Mouse (Mus musculus): ENCODE data around the gene Smco3. TPM values are rescaled to one million over a fixed set of nuclear protein-coding genes. Genes with fewer than 3 reads are reported as not detected.
A peak's percentile ranks its signal among the peaks of the same experiment; 100 is the strongest.

Smco3 gene
- polyA plus RNA-seq, 1 experiment from 2014 or later, result not detected

DNA sequence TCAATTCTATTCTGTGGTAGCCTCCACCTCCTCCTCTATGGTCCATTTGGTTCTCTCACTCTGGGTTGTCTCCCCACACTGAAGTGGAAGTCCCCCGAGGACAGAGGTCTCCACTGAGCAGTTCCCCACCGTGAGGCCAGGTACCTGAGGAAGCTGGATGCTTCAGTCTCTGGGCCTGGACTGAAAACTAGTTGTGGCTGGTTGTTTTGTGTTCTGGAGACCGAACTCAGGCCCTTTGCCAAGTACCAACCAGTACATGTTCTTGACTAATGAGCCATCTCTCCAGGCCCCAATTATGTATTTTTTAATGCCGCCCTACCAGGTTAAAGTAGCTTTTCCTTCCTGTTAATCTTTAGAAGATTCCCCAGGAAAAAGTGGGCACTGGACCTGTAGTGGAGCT, 17.1 kb upstream of the Smco3 start:
- Histone ChIP-seq H3K4me1 (replicated peaks; ENCODE audit: control insufficient read depth, insufficient read depth, low read length) (no peaks in the 10 kb centered on the region), H3K36me3 (ENCODE audit: control insufficient read depth, insufficient read depth, low read length) (no peaks in the 10 kb centered on the region), H3K4me2 (replicated peaks; ENCODE audit: low read depth, low read length) (no peak overlapping the region), H3K27me3 (ENCODE audit: control insufficient read depth, insufficient read depth, low read length) (no peaks in the 10 kb centered on the region), H3K27ac (ENCODE audit: low read depth, low read length) (no peak overlapping the region), H3K9me3 (ENCODE audit: control insufficient read depth, low read length) (no peaks in the 10 kb centered on the region), H3K9ac (ENCODE audit: low read depth, low read length) (no peak overlapping the region), H3K4me3 (ENCODE audit: low read depth, low read length) (no peak overlapping the region)
- DNase-seq (ENCODE audit: low spot score) (no peak), ATAC-seq (ENCODE audit: low FRiP score) (no peak)
- WGBS, result 89% methylated on average over 4 of the region's 4 CpGs

DNA sequence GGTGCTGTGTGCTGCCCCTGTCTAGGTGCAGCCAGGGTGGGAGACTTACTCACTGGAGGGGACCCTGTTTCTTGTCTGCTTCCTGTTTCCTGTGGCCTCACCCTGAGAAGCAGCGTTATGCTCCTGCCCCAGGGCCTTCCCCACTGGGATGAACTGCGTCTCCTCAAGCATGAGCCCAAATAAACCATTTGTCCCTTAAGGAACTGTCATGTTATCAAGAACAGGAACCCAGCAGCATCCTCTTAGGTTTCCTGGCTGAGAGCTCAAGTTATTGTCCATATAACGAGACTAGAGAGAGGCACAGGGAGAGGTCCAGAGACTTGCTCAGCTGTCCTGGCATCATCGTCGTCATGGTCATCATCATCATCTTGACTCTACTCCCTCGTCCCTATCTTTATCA, 15.0 kb upstream of the Smco3 start:
- H3K9ac ChIP-seq (ENCODE audit: low read depth, low read length), result no peak overlapping the region
- H3K27me3 ChIP-seq (ENCODE audit: control insufficient read depth, insufficient read depth, low read length), result no peaks in the 10 kb centered on the region
- no peaks in the 10 kb centered on the region for H3K9me3 ChIP-seq (ENCODE audit: control insufficient read depth, low read length)
- H3K36me3 ChIP-seq (ENCODE audit: control insufficient read depth, insufficient read depth, low read length), result no peaks in the 10 kb centered on the region
- 83% methylated on average over 6 of the region's 6 CpGs for WGBS
- ATAC-seq (ENCODE audit: low FRiP score) (no peak), DNase-seq (ENCODE audit: low spot score) (no peak)
- no peak overlapping the region for H3K27ac ChIP-seq (ENCODE audit: low read depth, low read length)
- H3K4me1 ChIP-seq (replicated peaks; ENCODE audit: control insufficient read depth, insufficient read depth, low read length), result no peaks in the 10 kb centered on the region
- no peak overlapping the region for H3K4me2 ChIP-seq (replicated peaks; ENCODE audit: low read depth, low read length)
- no peak overlapping the region for H3K4me3 ChIP-seq (ENCODE audit: low read depth, low read length)

DNA sequence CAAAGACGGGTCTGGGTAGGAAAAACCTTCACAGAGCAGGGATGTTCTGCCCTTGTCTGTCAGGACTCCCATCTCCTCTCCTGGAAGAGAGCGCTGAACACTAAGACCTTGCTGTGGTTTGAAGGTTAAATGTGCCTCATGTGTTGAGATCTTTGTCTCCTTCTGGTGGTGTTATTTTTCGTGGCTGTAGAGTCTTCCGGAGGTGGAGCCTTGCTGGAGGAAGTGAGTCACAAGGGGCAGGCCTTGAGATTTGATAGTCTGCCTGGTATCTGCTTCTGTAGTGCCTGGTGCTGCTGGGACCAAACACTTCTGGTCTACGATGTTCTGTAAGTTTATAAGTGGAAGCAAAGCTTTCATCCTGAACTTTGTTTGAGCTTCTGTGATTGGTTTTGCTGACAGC, 13.7 kb upstream of the Smco3 start:
- Histone ChIP-seq H3K27ac (ENCODE audit: low read depth, low read length) (no peak overlapping the region), H3K36me3 (ENCODE audit: control insufficient read depth, insufficient read depth, low read length) (no peaks in the 10 kb centered on the region), H3K27me3 (ENCODE audit: control insufficient read depth, insufficient read depth, low read length) (no peaks in the 10 kb centered on the region), H3K4me2 (replicated peaks; ENCODE audit: low read depth, low read length) (no peak overlapping the region), H3K9me3 (ENCODE audit: control insufficient read depth, low read length) (no peaks in the 10 kb centered on the region), H3K4me3 (ENCODE audit: low read depth, low read length) (no peak overlapping the region), H3K9ac (ENCODE audit: low read depth, low read length) (no peak overlapping the region), H3K4me1 (replicated peaks; ENCODE audit: control insufficient read depth, insufficient read depth, low read length) (no peaks in the 10 kb centered on the region)
- 87% methylated on average over 5 of the region's 5 CpGs for whole genome bisulfite sequencing
- DNase-seq (ENCODE audit: low spot score) (no peak), ATAC-seq (ENCODE audit: low FRiP score) (no peak)

DNA sequence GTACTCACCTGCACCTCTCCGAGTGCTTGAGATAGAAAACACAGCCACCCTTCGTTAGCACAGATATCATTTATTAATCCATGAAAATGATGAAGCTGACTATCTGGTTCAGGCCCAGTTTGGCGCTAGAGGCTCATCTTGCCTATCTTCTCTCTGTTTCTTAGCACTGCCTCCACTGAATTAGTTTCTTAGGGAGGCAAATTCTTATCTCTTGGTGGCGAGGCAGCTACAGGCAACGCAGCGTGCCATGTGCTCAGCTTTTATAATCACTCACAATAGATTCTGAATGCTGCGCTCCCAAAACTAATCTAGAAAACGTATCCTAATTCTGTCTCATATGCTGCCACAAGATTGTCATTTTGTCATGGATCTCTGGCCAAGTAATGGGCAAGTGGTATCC, 13.1 kb upstream of the Smco3 start:
- Histone ChIP-seq H3K27ac (ENCODE audit: low read depth, low read length) (no peak overlapping the region), H3K9ac (ENCODE audit: low read depth, low read length) (no peak overlapping the region), H3K27me3 (ENCODE audit: control insufficient read depth, insufficient read depth, low read length) (no peaks in the 10 kb centered on the region), H3K4me3 (ENCODE audit: low read depth, low read length) (no peak overlapping the region), H3K36me3 (ENCODE audit: control insufficient read depth, insufficient read depth, low read length) (no peaks in the 10 kb centered on the region), H3K9me3 (ENCODE audit: control insufficient read depth, low read length) (no peaks in the 10 kb centered on the region), H3K4me1 (replicated peaks; ENCODE audit: control insufficient read depth, insufficient read depth, low read length) (no peaks in the 10 kb centered on the region), H3K4me2 (replicated peaks; ENCODE audit: low read depth, low read length) (no peak overlapping the region)
- no peak for DNase-seq (ENCODE audit: low spot score)
- WGBS, result 88% methylated on average over 8 of the region's 8 CpGs
- no peak for ATAC-seq (ENCODE audit: low FRiP score)

DNA sequence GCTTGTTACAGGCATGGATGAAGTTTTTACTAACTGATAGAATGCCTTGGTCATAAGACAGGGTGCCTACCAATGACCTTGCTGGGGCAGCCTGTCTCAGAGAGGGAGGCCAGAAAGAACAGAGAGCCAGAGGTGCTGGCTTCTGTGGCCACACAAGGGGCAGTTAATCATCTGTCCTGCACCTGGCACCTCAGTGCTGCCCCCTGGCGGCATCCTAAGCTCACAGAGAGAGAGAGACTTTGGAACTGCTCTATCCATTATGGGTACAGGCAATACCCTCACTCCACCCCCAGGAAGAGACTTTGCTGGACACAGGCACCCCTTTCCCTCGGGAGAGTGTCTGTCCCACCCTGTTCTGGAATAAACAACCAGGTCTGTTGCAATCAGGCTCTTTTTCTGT, 12.5 kb upstream of the Smco3 start:
- H3K4me2 ChIP-seq (replicated peaks; ENCODE audit: low read depth, low read length), result no peak overlapping the region
- H3K4me3 ChIP-seq (ENCODE audit: low read depth, low read length), result no peak overlapping the region
- no peak overlapping the region for H3K9ac ChIP-seq (ENCODE audit: low read depth, low read length)
- H3K4me1 ChIP-seq (replicated peaks; ENCODE audit: control insufficient read depth, insufficient read depth, low read length), result no peaks in the 10 kb centered on the region
- DNase-seq (ENCODE audit: low spot score) (peak; percentile 62), ATAC-seq (ENCODE audit: low FRiP score) (no peak)
- no peaks in the 10 kb centered on the region for H3K27me3 ChIP-seq (ENCODE audit: control insufficient read depth, insufficient read depth, low read length)
- H3K27ac ChIP-seq (ENCODE audit: low read depth, low read length), result no peak overlapping the region
- WGBS, result 28% methylated on average over 2 of the region's 2 CpGs
- H3K9me3 ChIP-seq (ENCODE audit: control insufficient read depth, low read length), result no peaks in the 10 kb centered on the region
- H3K36me3 ChIP-seq (ENCODE audit: control insufficient read depth, insufficient read depth, low read length), result no peaks in the 10 kb centered on the region

DNA sequence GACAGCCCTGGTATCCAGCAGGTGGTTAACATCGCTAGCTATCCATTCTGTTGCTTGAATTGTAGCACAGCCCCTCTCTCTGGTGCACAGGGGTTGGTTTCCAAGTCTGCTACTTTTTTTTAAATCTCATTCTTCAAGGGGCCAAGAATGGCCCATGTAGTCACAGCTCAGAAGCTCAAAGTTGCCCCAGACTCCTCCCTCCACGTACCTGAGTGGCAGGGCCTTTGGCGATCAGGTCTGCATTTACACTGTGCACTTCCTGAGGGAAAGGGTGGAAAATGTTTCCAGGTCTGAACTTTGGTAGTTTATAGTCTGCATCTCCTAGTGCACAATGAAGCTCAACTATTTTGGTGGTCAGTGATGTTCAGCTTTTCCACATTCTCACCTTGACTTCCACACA, 12.0 kb upstream of the Smco3 start:
- Histone ChIP-seq H3K4me1 (replicated peaks; ENCODE audit: control insufficient read depth, insufficient read depth, low read length) (no peaks in the 10 kb centered on the region), H3K4me3 (ENCODE audit: low read depth, low read length) (no peak overlapping the region), H3K9ac (ENCODE audit: low read depth, low read length) (no peak overlapping the region), H3K36me3 (ENCODE audit: control insufficient read depth, insufficient read depth, low read length) (no peaks in the 10 kb centered on the region), H3K4me2 (replicated peaks; ENCODE audit: low read depth, low read length) (no peak overlapping the region), H3K27ac (ENCODE audit: low read depth, low read length) (no peak overlapping the region), H3K9me3 (ENCODE audit: control insufficient read depth, low read length) (no peaks in the 10 kb centered on the region), H3K27me3 (ENCODE audit: control insufficient read depth, insufficient read depth, low read length) (no peaks in the 10 kb centered on the region)
- no peak for ATAC-seq (ENCODE audit: low FRiP score)
- no peak for DNase-seq (ENCODE audit: low spot score)
- WGBS, result 89% methylated on average over 3 of the region's 3 CpGs

DNA sequence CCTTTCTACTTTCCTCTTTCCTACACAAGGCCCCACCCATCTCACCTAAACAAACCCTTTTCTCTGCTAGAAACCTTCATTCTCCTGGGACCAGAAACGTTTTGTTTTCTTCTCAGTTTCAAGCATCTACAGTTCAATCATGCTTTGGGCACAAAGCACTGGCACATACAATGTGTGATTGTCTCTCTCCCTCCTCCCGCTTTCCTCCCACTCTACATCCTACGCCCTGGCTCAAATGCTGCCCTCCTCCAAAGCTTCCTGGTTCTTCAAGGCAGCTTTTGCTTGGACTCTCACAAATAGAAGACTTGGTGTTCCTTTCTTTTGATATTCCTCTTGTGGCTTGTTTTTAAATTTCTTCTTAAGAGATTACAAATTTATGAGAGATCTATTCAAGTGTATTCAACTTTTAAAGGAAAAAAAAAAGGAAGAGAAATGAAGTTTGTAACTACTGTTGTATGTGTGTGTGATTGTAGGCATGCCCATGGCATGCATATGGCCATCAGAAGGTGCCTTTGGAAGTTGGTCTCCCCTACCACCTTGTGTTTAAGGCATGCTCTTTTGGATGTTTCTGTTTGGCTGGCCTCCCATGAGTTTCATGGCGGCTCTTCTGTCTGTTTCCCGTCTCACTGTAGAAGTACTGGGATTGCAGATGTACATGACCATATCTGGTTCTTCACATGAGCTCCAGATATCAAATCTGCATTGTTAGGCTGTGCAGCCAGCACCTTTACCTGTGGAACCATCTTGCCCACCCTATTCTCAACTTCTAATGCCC, 10.6 kb upstream of the Smco3 start:
- Histone ChIP-seq H3K27ac (ENCODE audit: low read depth, low read length) (no peak overlapping the region), H3K27me3 (ENCODE audit: control insufficient read depth, insufficient read depth, low read length) (no peaks in the 10 kb centered on the region), H3K9me3 (ENCODE audit: control insufficient read depth, low read length) (no peaks in the 10 kb centered on the region), H3K36me3 (ENCODE audit: control insufficient read depth, insufficient read depth, low read length) (no peaks in the 10 kb centered on the region), H3K4me3 (ENCODE audit: low read depth, low read length) (no peak overlapping the region), H3K9ac (ENCODE audit: low read depth, low read length) (no peak overlapping the region), H3K4me2 (replicated peaks; ENCODE audit: low read depth, low read length) (no peak overlapping the region), H3K4me1 (replicated peaks; ENCODE audit: control insufficient read depth, insufficient read depth, low read length) (no peaks in the 10 kb centered on the region)
- 68% methylated on average over 5 of the region's 5 CpGs for WGBS
- DNase-seq (ENCODE audit: low spot score) (no peak), ATAC-seq (ENCODE audit: low FRiP score) (no peak)

DNA sequence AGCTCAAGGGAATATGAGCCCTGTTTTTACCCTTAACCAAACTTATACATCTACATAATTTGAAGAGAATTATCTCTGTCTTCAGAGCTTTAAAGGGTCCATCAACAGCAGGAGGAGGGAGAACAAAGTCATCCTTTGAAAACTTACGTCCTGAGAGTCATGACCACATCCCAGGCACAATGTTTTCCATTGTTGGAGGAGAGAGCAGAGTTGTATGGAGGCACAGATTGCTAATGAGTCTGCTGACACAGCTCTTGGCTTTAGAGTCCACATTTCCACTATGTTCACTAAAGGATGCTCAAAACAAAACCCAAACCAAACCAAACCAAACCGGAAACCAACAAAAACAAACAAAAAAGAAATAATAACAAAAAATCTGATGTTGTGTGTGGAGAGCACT, 9.7 kb upstream of the Smco3 start:
- Histone ChIP-seq H3K4me1 (replicated peaks; ENCODE audit: control insufficient read depth, insufficient read depth, low read length) (no peaks in the 10 kb centered on the region), H3K27me3 (ENCODE audit: control insufficient read depth, insufficient read depth, low read length) (no peaks in the 10 kb centered on the region), H3K9me3 (ENCODE audit: control insufficient read depth, low read length) (no peaks in the 10 kb centered on the region), H3K36me3 (ENCODE audit: control insufficient read depth, insufficient read depth, low read length) (no peaks in the 10 kb centered on the region), H3K27ac (ENCODE audit: low read depth, low read length) (no peak overlapping the region), H3K4me3 (ENCODE audit: low read depth, low read length) (no peak overlapping the region), H3K4me2 (replicated peaks; ENCODE audit: low read depth, low read length) (no peak overlapping the region), H3K9ac (ENCODE audit: low read depth, low read length) (no peak overlapping the region)
- ATAC-seq (ENCODE audit: low FRiP score) (no peak), DNase-seq (ENCODE audit: low spot score) (no peak)
- WGBS, result 54% methylated on average over 2 of the region's 2 CpGs

DNA sequence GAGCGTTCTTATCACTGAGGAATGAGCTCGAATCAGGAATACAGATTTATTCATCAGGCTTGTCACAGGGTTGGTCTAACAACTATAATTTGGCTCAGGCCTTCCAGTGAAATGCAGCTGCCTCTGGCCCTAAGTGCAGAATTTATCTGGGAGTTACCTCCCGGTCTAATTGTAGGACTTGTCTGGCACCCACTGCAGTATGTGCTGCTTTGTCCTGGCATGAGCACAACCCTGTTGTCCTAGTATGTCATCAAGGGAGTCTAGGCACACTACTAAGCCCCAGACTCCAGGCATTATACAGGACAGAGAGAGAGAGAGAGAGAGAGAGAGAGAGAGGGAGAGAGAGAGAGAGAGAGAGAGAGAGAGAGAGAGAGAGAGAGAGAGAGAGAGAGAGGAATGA, 2.1 kb upstream of the Smco3 start:
- no peak overlapping the region for H3K4me3 ChIP-seq (ENCODE audit: low read depth, low read length)
- no peak overlapping the region for H3K9ac ChIP-seq (ENCODE audit: low read depth, low read length)
- H3K9me3 ChIP-seq (ENCODE audit: control insufficient read depth, low read length), result no peaks in the 10 kb centered on the region
- no peaks in the 10 kb centered on the region for H3K36me3 ChIP-seq (ENCODE audit: control insufficient read depth, insufficient read depth, low read length)
- H3K27me3 ChIP-seq (ENCODE audit: control insufficient read depth, insufficient read depth, low read length), result no peaks in the 10 kb centered on the region
- no peak for DNase-seq (ENCODE audit: low spot score)
- H3K27ac ChIP-seq (ENCODE audit: low read depth, low read length), result no peak overlapping the region
- WGBS, result 90% methylated on average over 3 of the region's 3 CpGs
- no peaks in the 10 kb centered on the region for H3K4me1 ChIP-seq (replicated peaks; ENCODE audit: control insufficient read depth, insufficient read depth, low read length)
- ATAC-seq (ENCODE audit: low FRiP score), result no peak
- H3K4me2 ChIP-seq (replicated peaks; ENCODE audit: low read depth, low read length), result no peak overlapping the region
